Mouse (Mus musculus): ENCODE measurements around the gene Ddc.

Ddc gene

DNA sequence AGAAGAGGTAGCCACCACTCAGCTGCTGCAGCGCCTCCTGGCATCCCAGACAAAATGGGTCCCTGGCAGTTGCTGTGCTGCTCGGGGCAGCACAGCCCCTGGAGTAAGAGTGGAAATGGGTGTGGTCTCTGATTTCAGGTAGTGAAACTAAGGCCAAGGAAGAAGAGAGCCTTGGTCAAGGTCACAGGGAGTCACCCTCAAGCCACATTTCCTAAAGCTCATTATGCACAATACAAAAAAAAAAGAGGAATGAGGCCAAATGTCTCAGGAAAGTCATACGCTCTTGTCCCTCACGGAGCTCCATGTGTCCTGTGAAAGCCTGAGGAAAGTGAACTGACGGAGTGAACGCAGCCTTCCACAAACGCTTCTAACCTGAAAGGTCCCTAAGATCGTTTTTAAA is 116.2 kb downstream of the Ddc start:
- DNase-seq (ENCODE audit: low spot score in 2 of 2): no peak

DNA sequence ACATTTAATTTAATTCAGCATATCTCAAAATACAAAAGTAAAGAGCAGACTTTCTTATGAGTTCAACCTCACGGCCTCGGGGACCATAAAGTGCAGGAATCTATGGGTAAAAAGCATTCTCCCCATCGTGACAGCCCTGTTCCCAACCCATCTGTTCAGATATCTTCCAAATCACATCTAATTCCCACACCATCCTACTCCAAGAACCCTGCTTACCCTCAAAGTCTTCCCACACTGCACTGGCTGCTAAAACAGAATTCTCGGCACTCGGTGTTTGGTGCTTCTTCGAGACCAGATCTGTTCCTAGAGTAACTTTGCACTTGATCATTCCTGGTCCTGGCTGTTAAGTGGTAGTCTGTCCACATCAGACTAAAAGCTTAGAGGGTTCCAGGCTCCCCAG is 119.6 kb downstream of the Ddc start:
- no peak for DNase-seq (ENCODE audit: low spot score in 2 of 2)

DNA sequence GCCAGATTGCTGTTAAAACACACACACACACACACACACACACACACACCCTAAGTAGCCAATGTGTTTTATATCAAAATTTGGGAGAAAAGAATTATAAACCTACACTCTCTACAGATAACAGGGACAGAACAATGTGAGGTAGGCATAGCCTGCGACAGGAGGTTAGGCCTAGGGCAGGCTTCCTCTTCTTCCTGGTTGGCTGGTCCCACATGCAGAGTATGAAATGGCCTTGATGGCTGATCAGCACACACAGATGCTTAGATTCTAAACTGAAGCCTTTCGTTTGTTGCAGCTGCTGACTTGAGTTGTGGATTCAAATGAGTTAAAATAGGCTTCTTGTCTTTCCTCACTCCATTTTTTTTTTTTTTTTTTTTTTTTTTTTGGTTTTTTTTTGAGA is 120.1 kb downstream of the Ddc start:
- no peak for DNase-seq (ENCODE audit: low spot score in 2 of 2)

DNA sequence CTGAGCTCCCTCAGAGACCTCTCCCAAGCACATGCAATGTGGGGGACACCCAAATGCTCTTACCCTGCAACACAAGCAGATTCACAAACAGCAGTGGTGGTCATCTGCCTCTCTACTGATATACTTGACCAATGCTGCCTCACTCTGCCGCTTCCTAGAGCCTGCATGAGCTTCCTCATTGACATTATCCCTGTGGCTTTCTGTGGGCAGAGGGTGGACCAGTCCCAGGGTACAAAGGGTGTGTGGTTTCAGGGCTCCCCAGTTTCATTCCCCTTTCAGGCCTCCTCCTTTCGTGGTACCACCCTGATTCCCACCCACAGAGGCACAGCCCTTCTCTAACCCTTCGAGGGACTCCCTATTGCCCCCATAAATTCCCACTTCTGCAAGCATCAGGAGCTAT is 120.7 kb downstream of the Ddc start:
- no peak for DNase-seq (ENCODE audit: low spot score in 2 of 2)

DNA sequence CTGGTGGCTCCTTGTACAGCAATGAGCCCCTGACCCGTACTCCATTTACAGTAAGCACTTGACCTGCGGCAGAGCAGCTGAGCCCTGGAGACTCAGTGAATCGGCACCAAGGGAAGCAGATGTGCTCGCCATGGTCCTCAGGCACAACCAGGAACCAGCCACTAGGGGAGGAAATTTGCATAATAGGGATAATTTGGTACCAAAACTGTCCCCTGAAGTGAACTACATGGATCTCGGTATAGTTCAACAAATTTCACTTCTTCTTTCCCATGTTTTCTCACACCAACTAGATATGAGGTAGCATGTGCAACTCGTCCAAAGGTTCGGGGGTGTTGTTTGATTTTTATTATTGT is 121.1 kb downstream of the Ddc start:
- DNase-seq (ENCODE audit: low spot score in 2 of 2): no peak

DNA sequence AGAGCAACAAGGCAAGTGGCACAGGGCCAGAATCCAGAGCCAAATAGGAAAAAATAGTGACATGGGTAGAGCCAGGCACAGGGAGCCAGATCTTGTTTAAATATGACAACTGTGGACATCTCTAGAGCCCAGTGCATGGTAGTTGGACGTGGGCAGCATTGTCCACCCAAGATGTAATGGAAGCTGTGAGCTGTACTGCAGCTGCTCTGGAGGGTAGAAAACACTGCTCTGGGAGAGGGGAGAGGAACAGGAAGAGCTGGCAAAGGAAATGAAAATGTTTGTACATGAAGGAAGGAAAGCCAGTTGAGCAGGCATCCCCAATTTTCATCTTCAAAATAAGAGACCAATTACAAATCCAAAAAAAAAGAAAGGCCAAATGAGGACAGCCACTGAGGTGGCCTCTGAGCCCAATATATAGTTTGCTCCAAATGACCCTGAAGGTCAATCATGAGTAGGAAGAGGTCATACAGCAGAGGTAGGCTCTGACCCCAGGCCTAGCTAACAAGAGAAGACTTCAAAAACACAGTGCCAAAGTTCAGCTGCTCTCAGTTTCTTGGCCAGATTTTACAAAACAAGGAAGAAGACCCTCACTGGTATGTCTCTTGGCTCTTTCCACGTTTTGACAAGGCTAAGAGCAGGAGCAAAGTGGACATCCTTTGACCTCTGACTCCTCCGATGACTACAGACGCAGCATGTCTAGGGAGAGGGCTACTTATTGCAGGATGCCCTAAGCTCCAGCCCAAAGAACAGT is 121.7 kb downstream of the Ddc start:
- no peak for DNase-seq (ENCODE audit: low spot score in 2 of 2)

DNA sequence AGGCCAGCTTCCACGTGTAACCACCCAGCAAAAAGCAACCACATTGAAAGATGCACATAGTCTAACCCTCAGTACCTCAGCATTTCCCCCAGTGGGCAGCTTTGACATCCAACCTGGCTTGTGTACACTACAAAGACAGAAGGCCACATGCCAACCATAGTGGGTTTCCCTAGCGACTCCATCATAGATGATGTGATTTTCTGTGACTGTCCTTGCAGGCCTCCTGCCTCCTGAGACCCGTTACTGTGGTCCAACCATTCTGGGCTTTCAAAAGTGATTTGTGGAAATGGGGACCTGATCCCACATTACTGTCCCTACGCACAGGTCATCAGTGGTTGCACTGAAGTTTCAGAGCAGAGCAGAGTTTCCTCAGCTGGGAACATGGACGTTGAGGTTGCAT is 123.1 kb downstream of the Ddc start:
- no peak for DNase-seq (ENCODE audit: low spot score in 2 of 2)

DNA sequence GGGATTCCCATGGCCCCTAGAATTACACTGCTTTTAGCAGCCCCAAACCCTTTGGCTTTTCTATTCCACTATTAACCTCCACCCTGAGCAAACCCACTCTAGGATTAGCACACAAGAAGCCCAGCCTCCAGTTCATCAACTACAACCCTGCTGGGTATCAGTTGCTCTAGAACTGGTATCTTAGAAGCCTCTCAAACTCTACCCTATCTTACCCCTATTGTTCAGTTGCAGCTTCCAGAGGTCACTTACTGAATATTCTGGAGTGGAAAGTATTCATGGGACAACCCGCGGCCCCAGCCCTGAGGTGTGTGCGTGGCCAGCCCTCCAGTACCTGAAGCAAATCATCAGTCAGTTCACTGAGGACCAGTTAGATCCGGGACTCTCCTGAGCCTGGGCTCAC is 123.6 kb downstream of the Ddc start:
- no peak for DNase-seq (ENCODE audit: low spot score in 2 of 2)

DNA sequence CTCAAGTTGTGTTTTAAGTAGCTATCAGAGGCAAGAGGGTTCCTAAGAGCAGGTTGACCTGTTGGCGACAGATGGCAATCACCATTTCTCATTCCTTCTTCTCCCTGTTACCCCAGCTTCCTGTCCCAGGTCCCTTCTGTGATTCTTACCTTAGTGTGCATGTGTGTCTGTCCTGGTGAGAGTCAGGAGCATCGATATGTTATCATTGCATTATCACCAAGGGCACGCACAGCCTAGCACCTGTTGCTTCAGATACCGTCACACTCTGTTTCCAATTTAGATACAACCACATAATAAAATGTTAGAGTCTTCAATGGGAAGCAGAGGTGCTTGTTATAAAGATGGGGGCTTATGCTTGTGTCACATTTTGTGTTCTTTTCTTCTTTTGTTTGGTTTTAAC is 125.7 kb downstream of the Ddc start:
- no peak for DNase-seq (ENCODE audit: low spot score in 2 of 2)

DNA sequence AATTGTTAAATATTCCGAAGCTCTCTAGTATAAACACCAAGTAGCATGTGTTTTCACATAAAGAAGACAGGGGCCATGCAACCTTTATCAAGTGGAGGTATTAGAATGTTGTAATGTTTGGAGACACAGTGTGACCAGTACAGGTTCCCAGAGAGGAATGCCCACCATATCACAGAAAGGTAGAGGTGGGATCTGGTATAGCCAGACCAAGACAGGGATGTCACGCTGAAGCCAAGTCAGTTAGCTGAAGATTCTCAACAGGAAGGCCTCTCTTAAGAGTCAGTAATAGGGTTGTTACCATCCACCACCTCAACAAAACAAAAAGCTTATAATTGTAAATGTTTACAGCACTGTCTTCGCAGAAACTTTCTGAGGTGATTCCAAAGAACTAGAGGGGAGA is 127.3 kb downstream of the Ddc start:
- DNase-seq (ENCODE audit: low spot score in 2 of 2): no peak

DNA sequence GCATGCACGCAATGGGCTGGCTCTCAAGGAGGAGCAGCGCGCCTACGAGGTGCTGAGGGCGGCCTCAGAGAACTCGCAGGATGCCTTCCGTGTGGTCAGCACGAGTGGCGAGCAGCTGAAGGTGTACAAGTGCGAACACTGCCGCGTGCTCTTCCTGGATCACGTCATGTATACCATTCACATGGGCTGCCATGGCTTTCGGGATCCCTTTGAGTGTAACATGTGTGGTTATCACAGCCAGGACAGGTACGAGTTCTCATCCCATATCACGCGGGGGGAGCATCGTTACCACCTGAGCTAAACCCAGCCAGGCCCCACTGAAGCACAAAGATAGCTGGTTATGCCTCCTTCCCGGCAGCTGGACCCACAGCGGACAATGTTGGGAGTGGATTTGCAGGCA is 128.7 kb downstream of the Ddc start:
- no peak for DNase-seq (ENCODE audit: low spot score in 2 of 2)

DNA sequence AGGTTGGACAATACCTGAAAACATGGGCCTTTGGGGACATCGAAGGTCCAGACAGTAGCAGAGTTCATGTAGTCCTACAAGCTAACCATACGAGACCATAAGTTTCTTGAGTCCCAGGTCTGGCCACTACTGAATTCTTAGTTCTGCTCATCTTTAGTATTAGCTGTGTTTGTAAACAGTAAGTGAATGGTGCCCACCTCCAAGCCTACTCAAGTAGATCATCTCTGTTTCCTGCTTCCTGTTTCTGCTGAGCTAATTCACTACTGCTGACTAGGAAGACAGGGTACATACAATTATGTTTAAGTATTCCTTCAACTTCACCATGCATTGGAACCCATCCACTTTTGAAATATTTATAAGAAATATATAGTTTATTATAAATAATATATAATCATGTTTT is 129.9 kb downstream of the Ddc start:
- DNase-seq (ENCODE audit: low spot score in 2 of 2): no peak

DNA sequence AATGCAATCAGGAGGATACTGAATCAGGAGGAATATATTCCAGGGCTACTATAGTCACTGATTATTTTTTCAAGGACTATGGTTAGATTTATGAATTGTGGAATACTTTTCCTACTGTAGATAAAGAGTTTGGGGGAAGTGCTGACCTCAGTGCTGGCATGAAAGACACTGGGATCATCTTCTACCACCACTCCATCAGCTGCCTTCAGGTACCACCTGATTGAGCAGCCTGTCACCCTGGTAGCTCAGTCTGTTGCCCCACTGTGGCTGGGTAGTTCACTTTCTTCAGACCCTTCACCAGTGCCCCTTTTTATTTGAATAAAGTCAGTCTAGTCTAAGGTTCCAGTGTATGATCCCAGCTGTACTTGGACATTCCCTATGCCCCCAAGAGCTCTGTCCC is 131.2 kb downstream of the Ddc start:
- DNase-seq (ENCODE audit: low spot score in 2 of 2): no peak

DNA sequence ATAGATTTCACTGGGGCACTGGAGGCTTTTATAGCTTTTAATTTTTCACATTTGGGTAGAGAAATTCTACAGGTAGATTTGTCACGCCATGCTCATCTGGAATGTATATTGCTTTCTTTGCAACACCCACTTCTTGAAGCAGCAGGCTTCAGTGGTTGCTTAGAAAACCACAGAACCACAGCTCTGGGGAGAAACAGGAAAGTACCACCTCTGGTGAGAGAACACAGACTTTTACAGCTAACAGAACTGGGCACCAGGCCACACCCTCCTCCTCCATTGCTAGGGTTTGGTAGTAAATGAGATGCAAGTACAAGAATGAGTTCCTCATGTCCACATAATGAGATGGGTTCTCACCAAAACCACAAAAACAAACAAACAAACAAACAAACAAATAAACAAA is 131.8 kb downstream of the Ddc start:
- no peak for DNase-seq (ENCODE audit: low spot score in 2 of 2)

DNA sequence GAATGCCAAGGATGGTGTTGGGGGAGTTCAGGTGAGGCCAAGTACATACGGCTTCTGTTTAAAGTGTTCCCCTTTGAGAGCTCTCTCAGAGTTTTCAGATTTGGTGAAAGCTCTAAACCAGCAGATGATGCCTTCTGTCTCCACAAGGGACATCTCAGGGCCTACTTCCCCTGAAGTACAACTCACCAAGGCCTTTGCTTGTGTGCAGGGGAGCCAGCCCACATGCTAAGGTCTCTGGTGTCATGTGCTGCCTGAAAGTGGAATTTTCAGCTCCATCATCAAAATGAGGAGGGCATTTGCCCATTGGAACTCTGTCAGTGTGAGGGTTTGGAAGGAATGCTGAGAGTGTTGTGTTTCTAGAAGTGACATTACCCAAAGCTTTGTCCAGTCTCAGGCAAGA is 132.5 kb downstream of the Ddc start:
- DNase-seq (ENCODE audit: low spot score in 2 of 2): no peak
